Mouse (Mus musculus): ENCODE data around the gene Naip5.
"Not testable (repeated sequence)": the region's sequence is repeated elsewhere in the genome, so short reads cannot be mapped to it uniquely, and the experiment has no call there.

The Naip5 gene

DNA sequence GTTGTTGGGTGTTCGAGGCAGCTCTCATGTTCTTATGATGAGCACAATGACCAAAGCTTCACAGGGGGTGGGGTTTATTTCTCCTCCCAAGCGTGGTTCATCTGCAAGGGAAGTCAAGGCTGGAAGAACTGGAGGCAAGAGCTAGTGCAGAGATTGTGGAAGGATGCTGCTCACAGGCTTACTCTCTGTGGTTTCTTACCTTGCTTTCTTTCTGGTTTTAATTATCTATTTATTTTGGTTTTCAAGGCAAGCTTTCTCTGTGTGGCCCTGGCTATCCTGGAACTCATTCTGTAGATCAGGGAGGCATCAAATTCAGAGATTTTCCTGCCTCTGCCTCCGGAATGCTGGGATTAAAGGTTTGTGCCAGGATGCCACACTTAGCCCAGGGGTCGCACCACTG lies at the start of gene Naip5:
Gene Naip5, minus strand, starts transcription at position 101 of the 400 bp plus-strand sequence.
- in situ Hi-C loops (cut with MboI, MseI) = loop anchor here (5.0 kb wide), 1 partner anchor 71 kb away; the partner anchor contains the start of gene Naip6

DNA sequence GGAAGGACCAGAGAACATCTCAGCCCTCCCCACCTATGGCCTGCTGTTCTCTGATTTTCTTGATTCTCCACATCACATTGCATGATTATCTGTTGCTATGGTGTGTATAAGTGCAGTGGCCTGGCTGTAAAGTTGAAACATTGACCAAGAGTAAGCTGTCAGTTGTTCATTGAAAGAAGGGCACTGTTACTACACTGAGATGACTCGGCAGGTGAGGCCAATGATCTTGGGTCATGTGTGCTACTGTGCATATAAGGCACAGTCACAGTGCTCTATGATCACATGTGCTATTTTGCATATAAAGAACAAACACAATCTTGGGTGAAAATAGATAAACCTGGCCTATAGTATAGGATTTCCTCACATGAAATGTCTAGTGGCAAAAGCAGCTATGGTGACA lies 38.5 kb upstream of the Naip5 start:
- in situ Hi-C loops (cut with MboI, MseI) = no loop called here

GRCm38 (mm10) chr13:100271474-100272132 lies 25.5 kb upstream of the Naip5 start:
- in situ Hi-C loops (cut with MboI, MseI) = loop anchor here (5.0 kb wide), 2 partner anchors 54 to 76 kb away; no protein-coding TSS in a partner anchor

DNA sequence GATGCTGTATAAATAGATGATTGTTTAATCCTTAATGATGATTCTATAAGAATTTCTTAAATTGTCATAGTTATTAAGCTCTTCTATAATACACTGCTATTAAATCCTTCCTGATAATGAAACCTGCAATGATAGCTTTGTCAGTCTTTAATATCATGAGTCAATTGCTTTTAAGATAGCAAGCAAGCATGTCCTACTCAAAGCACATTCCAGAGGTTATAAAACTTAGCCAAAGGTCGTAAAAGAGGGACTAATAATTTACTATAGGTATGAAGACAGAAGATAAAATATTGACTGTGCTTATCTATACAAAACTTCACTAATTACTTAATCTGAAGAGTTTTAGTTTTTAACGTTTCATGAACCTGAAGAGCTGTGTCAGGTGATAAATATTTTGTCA lies 10.9 kb upstream of the Naip5 start:
- in situ Hi-C loops (cut with MboI, MseI) = not testable (repeated sequence)

GRCm38 (mm10) chr13:100255925-100256324 lies 9.8 kb upstream of the Naip5 start:
- in situ Hi-C loops (cut with MboI, MseI) = not testable (repeated sequence)

GRCm38 (mm10) chr13:100251897-100252296 lies 5.8 kb upstream of the Naip5 start:
- in situ Hi-C loops (cut with MboI, MseI) = not testable (repeated sequence)

DNA sequence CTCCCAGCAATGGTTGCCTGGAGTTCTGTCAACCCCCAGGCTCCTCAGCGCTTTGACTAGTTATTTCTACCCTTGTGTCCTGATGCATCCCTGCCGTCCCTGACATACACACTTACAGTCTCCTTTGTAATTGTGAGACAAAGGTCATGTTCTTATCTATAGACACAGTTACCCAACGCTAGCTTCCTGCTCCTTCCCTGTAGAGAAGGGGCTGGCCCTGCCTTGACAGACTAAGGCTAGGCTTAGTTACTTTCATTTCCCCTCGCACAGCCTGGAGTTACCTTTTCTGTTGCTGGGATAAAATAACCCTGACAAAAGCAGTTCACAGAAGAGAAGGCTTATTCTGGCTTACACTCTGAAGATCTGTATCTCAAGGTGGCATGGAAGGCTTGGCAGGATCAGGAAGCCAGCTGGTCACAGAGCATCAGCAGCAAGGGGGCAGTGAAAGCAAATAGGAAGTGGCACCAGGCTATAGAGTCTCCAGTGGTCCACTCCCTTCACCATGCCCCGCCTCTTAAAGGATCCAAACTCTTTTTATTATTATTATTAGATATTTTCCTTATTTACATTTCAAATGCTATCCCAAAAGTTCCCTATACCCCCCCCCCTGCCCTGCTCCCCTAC lies 885 bp upstream of the Naip5 start:
- in situ Hi-C loops (cut with MboI, MseI) = loop anchor here (5.0 kb wide), 1 partner anchor 70 kb away; the partner anchor contains the start of gene Naip6

GRCm38 (mm10) chr13:100243702-100244101 lies 2.4 kb downstream of the Naip5 start:
- in situ Hi-C loops (cut with MboI, MseI) = no loop called here

DNA sequence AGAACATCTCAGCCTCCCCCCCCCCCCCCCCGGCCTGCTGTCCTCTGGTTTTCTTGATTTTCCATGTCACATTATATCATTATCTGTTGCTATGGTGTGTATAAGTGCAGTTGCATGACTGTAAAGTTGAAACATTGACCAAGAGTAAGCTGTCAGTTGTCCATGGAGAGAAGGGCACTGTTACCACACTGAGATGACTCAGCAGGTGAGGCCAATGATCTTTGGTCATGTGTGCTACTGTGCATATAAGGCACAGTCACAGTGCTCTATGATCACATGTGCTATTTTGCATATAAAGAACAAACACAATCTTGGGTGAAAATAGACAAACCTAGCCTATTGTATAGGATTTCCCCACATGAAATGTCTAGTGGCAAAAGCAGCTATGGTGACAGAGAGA lies 32.4 kb downstream of the Naip5 start:
- in situ Hi-C loops (cut with MboI, MseI) = not testable (repeated sequence)

DNA sequence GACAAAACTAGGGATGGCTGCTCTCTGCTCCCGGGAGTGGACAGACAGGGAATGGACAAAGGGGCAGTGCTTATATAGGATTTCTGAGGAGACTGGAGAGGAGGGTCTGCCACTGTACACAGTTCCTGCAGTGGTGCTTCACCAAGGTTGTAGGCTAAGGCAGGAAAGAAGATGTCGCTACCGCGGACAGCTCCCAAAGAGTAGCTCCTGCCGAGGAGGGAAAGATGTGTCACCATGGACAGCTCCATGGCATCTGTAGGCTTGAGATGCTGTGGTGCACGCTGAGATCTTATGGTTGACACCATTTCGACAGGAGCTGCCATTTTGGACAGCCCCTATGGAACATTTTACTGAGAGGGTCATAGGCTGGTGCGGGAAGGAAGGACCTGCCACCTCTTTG lies 35.6 kb downstream of the Naip5 start:
- in situ Hi-C loops (cut with MboI, MseI) = no loop called here

- in situ Hi-C loops (cut with MboI, MseI) = no loop called here
Observed at GRCm38 (mm10) chr13:100203319-100203718, 42.8 kb downstream of the Naip5 start.

GRCm38 (mm10) chr13:100201659-100202333 lies 44.3 kb downstream of the Naip5 start, which contains the start of gene Naip2:
Naip2 (minus strand) TSS chr13:100202092.
- in situ Hi-C loops (cut with MboI, MseI) = not testable (repeated sequence)

DNA sequence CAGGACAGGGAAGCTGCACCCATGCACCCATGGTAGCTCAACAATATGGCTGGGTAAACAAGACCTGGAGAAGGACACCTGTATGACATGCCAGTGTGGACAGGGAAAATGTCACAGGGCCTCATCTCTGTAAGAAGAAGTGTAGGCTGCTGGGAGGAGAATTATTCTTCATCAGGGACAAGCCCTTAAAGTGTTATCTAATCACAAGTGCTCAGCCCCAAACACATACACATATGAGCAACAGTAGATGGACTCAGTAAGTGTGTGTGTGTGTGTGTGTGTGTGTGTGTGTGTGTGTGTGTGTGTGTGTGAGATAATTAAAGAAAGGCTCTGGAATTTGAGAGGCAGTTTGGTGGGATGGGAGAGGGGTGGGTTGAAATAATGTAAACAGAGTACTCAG lies 45.3 kb downstream of the Naip5 start:
- in situ Hi-C loops (cut with MboI, MseI) = no loop called here

DNA sequence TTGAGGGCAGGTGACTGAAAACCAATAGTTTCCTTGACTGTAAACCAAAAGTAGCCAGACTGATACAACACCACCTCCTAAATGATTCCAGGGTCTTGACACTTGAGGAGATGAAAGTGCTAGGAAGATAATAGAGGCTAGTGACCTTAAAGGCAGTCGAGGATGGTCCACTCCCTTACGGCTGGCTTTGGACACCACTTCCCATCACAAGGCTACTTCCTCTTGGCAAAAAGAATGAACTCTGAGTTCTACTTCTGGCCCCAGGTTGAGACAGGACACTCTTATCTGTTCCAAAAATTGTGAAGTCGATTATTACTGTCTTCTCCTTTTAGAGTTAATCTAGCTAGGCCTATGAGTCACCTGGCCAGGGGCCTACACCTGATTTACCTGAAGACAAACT lies 50.7 kb downstream of the Naip5 start:
- in situ Hi-C loops (cut with MboI, MseI) = no loop called here

DNA sequence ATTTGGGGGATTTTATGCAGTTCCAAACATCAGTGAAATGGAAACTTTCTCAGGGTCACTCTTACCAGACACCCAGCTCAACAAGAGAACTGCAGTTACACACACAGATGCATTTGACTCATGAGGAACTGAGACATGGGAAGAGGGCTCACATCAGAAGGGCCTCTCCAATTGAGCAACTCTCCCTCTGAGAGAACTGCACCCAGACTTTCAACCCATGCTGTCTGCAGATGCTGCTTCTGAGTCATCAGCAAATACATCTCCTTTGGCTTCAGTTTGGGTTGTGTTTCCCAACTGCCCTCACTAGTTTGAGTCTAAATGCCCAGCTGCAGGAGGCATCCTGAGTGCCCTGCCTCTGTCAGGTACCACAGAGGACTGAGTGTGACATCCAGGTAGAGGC lies 63.0 kb downstream of the Naip5 start:
- in situ Hi-C loops (cut with MboI, MseI) = not testable (repeated sequence)

- in situ Hi-C loops (cut with MboI, MseI) = not testable (repeated sequence)
Observed at GRCm38 (mm10) chr13:100174360-100174759, 71.8 kb downstream of the Naip5 start.

GRCm38 (mm10) chr13:100166378-100166777 lies 79.7 kb downstream of the Naip5 start:
- in situ Hi-C loops (cut with MboI, MseI) = not testable (repeated sequence)

DNA sequence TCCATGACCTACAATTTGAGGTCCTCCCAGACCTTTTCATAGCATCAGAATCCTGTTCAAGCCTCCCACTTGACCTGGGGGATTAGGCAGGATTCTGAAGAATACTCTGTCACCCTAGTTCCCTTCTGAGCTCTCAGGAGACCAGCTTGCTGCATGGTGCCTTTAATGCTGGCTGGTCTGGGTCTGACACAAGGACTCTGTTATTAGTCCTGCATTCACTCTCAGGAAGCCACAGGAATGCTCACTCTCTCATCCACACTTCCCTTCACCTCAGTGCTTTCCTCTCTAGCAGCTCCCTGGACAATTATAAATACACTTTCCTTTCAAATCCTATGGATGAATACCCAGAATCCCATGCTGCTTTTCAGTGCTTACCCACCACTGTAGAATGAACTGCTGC lies 83.7 kb downstream of the Naip5 start:
- in situ Hi-C loops (cut with MboI, MseI) = not testable (repeated sequence)
